Mouse (Mus musculus) gastrocnemius, adult 8-10 months (tissue): Measurements from ENCODE around the gene Clmn. TPM values are rescaled to one million over a fixed set of nuclear protein-coding genes. Genes with fewer than 3 reads are reported as not detected.
"Not testable (repeated sequence)": the region's sequence is repeated elsewhere in the genome, so short reads cannot be mapped to it uniquely, and the experiment has no call there.

Source experiments
- DNase-seq, 2 experiments: peaks; one replicate each; pipeline ENCODE4 v3.0.0; 2022; ENCODE audit warnings: low spot score in 2 of 2
- total RNA-seq, 4 experiments: library from RNA; stranded (reverse); gene quantifications; 2 replicates each; pipeline ENCODE4 v1.2.4; 2022

The Clmn gene
- total RNA-seq, 4 experiments from 2014 or later: 0.73 to 2.1 (median 1.5) TPM

DNA sequence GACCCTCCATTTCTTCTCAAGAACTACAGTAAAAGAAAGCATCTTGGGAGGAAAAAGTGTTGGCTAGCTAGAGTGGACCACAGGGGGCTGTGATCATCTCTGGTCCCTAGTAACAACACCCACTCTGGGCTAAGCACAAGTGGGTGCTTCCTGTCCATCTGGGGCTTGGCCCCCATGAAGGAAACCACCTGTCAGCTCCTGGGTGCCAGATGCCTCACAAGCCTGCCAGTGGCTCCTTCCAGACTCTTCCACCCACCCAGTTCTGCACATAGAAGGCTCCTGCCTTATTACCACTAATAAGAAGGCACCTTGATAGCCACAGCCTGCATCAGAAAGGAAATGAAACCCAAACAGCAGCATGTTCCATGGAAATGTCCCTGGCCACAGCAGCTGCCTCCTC, 26.4 kb downstream of the Clmn start:
- no peak for DNase-seq

DNA sequence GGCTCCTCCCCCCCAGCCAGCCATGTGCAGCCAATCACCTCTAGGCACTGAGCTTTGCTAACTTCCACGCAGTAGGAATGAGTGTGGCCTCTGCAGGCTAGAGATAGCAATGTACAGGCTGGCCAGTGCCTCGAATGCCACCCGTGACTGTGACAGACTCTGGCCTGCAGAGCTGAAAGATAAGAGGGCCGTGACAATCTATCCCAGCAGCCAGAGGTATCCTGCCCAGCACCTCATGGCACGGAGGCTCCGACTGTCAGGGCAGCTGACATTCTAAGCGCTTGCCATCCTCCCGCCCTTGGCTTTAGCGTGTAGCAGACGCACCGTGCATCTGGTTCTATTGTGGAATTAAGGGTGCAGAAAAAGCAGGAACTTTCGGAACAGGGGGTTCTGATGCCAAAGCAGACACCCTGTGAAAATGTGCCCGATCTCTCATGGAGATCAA, 26.9 kb downstream of the Clmn start:
- DNase-seq: no peak

DNA sequence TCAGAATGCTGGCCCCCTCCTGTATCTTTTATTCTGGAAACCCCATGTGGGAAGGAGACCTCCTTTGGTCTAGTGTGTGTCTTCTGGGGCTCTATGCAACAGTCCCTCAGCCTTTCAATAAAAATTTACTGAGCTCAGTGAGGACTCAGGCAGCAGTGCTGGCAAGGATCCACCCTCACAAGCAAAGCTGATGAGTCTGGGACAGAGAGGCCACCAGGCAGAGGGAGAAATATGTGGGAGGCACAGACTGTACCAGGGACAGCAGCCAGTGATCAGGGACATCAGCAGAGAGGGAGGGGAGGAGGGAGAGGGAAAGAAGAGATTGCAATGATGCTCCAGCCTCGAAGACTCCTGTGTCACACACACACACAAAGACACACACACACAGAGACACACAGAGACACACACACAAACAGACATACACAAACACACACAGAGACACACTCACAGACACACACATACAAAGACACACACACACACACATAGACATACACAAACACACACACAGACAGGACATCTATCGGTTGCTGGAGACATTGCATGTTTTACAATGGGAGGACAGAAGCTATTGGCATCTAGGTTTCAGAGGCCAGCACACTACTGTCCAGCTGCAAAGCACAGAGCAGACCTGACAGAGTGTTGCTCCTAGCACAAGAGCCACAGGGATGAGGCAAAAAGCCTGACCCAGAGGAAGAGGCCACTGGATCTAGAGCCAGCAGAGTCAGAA, 27.6 kb downstream of the Clmn start:
- DNase-seq: no peak

GRCm38 (mm10) chr12:104836230-104836629, 28.6 kb downstream of the Clmn start:
- DNase-seq: no peak

GRCm38 (mm10) chr12:104835369-104836094, 29.3 kb downstream of the Clmn start:
- DNase-seq: no peak

DNA sequence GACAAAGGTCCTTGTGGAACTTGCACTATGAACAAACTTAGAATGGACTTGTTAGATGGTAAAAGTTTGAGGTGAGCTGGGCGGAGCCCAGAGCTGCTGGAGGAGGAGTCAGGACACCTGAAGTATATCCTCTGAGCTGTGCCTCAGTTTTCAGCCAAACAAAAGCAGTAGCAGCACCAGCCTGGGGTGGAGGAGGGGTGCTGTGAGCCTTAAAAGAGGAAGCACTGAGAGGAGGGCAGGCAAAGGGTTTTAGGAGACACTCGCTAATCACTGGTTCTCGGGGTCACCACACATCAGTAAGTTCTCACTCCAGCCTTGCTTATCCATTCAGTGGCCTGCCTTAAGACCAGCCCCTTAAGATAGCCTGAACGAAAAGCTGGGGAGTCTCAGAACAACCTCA, 30.1 kb downstream of the Clmn start:
- no peak for DNase-seq

- no peak for DNase-seq
These were observed 34.0 kb downstream of the Clmn start for GRCm38 (mm10) chr12:104830666-104831435.

DNA sequence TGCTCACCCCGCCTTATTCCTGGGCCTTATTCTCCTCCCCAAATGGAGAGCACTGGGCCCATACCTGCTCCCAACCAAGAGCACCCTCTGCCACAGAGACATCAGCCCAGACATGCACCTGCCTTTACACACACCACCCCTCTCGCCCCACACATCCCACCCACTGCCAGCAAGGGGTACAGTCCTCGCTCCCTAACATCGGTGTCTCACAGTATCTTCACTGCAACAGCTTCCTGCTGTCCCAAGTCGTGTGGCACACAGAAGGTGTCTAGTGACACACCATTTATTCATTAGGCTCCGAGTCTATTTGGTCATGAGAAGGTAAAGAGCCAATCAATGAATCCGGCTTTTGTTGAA, 34.6 kb downstream of the Clmn start:
- DNase-seq: no peak

- peak; percentile 58 to 62 for DNase-seq
These were observed 35.1 kb downstream of the Clmn start for GRCm38 (mm10) chr12:104829596-104830282.

DNA sequence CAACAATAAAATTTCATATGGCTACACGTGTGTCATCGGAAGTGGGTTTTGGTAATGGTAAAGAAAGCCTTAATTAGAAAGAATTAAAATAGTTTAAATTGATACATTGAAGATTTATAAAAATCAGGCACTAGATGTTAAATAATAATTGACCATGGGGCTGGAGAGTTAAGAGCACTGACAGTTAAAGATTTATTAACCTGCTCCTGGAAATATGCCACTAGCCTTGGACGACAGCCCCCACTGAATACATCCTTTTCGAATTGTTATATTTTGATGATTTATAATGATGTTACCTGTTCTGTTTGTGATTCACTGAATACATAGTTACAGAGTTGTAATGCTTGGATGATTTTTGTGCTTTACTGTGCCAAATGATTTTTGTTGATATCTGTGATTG, 35.9 kb downstream of the Clmn start:
- DNase-seq: not testable (repeated sequence)

GRCm38 (mm10) chr12:104827721-104828120, 37.2 kb downstream of the Clmn start:
- no peak for DNase-seq

- no peak for DNase-seq
These were observed 40.0 kb downstream of the Clmn start for GRCm38 (mm10) chr12:104824907-104825267.

DNA sequence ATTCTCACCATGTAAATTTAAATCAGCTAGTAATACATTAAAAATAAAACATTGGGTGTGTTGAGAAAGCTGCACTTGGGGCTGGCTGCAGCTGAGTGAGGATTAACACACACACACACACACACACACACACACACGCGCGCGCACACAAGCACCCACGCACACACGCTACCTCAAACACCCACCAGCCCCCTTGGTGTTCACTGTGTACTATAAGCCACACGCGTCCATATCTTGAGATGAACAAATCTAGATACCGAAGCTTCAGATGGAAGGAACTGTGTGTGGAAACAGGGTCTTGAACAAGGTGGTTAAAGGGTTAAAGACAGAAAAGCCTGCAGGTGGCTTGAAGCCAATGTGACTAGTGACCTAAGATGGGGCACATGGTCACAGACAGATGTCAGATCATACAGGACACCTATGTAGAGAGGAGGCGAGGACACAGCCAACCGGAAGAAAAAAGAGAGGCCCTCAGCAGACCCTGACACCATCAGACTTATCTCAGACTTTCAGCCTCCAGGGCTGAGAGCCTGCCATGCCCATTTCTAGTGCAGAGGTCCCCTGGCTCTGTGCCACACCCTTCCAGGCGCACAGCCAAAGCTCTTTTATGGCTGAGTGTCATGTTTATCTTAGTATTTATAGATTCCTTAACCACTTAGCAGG, 40.5 kb downstream of the Clmn start:
- peak; percentile 83 to 88 for DNase-seq

GRCm38 (mm10) chr12:104823722-104824121, 41.2 kb downstream of the Clmn start:
- no peak for DNase-seq

DNA sequence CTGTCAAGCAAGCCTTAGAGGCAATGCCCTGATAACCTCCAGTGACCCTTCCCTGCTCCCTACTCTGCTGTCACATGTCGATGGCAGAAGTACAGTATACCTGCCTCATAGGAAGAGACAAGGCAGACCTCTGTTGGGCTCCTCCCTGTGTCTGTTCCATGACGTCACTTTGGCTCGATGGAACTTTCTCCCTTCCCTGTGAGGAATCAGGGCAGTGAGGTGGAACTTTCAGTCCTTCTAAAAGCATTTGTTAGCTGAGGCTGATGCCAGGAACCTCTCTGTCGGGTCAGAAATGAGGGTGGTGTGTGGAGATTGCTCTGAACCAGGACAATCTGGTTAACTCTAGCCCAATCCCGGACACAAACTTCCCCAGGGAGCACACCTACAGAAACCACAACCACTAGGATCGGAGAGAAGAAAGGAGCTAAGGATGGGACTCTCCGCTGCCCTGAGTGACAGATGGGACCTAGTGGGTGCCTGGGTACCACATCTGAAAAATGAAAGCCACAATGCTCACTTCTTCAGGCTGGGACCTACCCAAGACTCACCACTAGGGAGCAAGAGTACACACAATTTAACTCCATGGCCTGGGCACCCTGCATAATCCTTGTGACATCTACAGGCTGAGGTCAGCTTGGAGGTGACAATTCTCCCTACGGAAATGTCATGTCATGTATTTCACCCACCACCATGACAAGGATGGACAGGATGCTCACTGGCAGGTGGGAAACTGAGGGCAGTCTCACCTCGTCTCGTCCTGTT, 41.9 kb downstream of the Clmn start:
- DNase-seq: no peak

DNA sequence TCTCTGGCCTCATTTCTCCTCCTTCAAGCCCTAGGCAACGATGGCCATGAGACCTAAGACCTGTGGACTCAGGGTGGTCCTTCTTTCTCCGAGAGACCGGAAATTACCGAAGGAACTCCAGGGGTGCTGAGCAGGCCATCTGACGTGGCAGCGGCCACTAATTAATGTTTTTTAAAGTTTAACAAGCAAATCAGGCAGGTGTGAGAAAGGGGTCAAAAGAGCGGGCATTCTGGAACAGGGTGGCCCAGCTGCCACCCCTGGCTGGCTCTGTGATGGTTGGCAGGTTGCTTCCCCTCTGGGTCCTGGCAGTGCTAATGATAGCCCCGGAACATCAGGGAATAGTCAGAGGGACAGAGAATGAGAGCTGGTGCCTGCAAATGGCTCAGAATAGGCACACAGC, 42.7 kb downstream of the Clmn start:
- DNase-seq: no peak

GRCm38 (mm10) chr12:104820061-104820460, 44.8 kb downstream of the Clmn start:
- DNase-seq: no peak

DNA sequence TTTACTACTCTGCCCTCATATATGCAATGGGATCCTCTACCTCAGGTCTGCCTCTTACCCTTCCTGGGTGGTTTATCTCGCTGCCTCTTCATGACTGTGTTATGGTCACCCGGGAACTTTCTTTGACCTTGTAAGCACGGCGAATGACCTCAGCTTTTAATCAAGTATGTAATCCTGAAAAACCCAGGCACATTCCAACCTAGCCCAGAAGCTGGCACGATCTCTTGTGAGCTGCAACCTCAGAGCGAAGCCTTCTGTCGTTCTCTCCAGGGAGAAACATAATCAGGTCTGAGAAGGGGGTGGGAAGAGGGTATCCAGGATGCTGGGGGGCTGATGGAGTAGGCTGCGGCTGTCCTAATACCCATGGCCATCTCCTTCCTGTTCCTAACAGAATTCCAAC, 45.8 kb downstream of the Clmn start:
- no peak for DNase-seq

DNA sequence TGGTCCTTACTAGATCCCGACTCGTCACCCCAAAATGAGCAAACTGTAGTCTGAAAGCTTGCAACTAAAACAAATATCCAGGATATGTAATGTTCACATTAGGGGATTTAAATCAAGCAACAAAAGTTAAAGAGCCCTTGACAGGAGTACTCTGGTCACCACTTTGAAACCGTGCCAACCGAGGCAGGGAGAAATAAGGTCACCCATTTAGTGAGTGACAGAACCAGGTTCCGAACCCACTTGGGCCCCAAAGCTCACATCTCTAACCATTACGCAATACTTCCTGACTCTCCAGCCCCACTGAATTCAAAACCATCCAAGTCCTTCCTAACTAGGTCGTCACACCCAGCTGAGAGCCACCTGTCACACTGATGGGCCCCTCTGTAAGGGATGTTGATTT, 46.8 kb downstream of the Clmn start:
- no peak for DNase-seq

- DNase-seq: no peak
These were observed 47.6 kb downstream of the Clmn start for GRCm38 (mm10) chr12:104817172-104817866.
